Mouse (Mus musculus) bone marrow macrophage, adult 2 months (primary cell): Measurements from ENCODE around the gene Npm3.

Experiments used
- CTCF ChIP-seq: IDR thresholded peaks from 2 replicates; pipeline ENCODE4 v1.5.1; 2012; ENCODE audit warnings: low read depth, mild to moderate bottlenecking, low read length, moderate library complexity
- POLR2A ChIP-seq: IDR thresholded peaks from 2 replicates; pipeline ENCODE4 v1.6.1; 2012; ENCODE audit warnings: mild to moderate bottlenecking, low read depth, low read length, borderline replicate concordance

DNA sequence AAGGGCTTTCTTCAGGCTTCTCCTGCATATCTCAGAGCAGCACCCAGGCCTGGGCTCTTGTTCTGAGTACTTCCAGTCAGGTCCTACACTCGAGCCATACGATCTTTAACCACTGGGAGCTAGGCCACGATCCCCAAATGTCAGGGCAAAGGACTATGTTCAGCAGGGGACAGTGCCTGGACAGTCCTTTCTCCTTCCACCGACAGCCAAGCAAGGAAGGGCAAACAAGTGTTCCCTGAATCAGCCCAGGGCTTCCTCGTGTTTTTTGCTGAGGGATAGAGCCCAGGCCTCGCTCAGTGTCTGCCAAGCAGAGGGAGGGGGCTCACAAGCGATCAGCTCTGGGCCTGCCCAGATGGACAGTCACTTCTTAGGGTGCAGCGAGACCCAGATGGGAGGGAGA, 19.3 kb downstream of the Npm3 start:
- TF ChIP-seq CTCF (no peak), POLR2A (no peak)
